Mouse (Mus musculus) C2C12 (cell line): ENCODE results near the gene Olfr1489. TPM values are rescaled to one million over a fixed set of nuclear protein-coding genes. Genes with fewer than 3 reads are reported as not detected.
"Not testable (repeated sequence)": the region's sequence is repeated elsewhere in the genome, so short reads cannot be mapped to it uniquely, and the experiment has no call there.

Source experiments
- H3K27me3 ChIP-seq: one replicate; pipeline ENCODE4 v1.6.1; 2011; ENCODE audit not compliant: control insufficient read depth, insufficient read depth, insufficient read length
- H3K36me3 ChIP-seq: one replicate; pipeline ENCODE4 v1.6.1; 2011; ENCODE audit not compliant: control insufficient read depth, insufficient read depth
- H3K4me3 ChIP-seq: one replicate; pipeline ENCODE4 v1.5.1; 2011; ENCODE audit warnings: mild to moderate bottlenecking, control low read depth; ENCODE audit not compliant: poor library complexity, insufficient read depth, severe bottlenecking
- H3K79me2 ChIP-seq: one replicate; pipeline ENCODE4 v1.6.1; 2011; ENCODE audit not compliant: control insufficient read depth, insufficient read depth
- H3K79me3 ChIP-seq: one replicate; pipeline ENCODE4 v1.6.1; 2011; ENCODE audit warnings: low read depth, control low read depth
- H3ac ChIP-seq: one replicate; pipeline ENCODE3; 2011; ENCODE audit warnings: low read depth; ENCODE audit not compliant: control insufficient read depth, insufficient read length
- CEBPB ChIP-seq: IDR thresholded peaks from one replicate; pipeline ENCODE4 v1.6.1; 2011; ENCODE audit warnings: low read depth, mild to moderate bottlenecking, control low read depth, moderate library complexity
- CTCF ChIP-seq: IDR thresholded peaks from one replicate; pipeline ENCODE4 v1.5.1; 2011; ENCODE audit not compliant: control insufficient read depth, insufficient read depth, insufficient read length
- FOSL1 ChIP-seq: IDR thresholded peaks from one replicate; pipeline ENCODE4 v1.8.0; 2011; ENCODE audit warnings: mild to moderate bottlenecking, low read length; ENCODE audit not compliant: poor library complexity, insufficient read depth, severe bottlenecking
- MAX ChIP-seq: IDR thresholded peaks from one replicate; pipeline ENCODE4 v1.6.1; 2011; ENCODE audit warnings: mild to moderate bottlenecking, control low read depth
- MYOD1 ChIP-seq: IDR thresholded peaks from one replicate; pipeline ENCODE4 v1.6.1; 2011; ENCODE audit warnings: low read depth; ENCODE audit not compliant: control insufficient read depth, insufficient read length
- MYOG ChIP-seq: IDR thresholded peaks from one replicate; pipeline ENCODE4 v1.6.1; 2011; ENCODE audit not compliant: control insufficient read depth, insufficient read length; ENCODE audit errors: extremely low read depth
- USF1 ChIP-seq: IDR thresholded peaks from one replicate; pipeline ENCODE4 v1.6.1; 2011; ENCODE audit warnings: low read depth, mild to moderate bottlenecking, control low read depth, moderate library complexity
- long read RNA-seq, 2 experiments: library from polyadenylated mRNA; unstranded; transcript quantifications; one replicate each; pipeline ENCODE4 v2.0.0; 2019 to 2020
- microRNA-seq: library from miRNA; unstranded; fragments of <30 nt; microRNA quantifications from one replicate; pipeline ENCODE4, GENCODE M21; 2019; ENCODE audit warnings: borderline microRNAs expressed
- polyA plus RNA-seq: library from polyadenylated mRNA; unstranded; fragments of >200 nt; fragmentation: generic; extraction: Trizol; gene quantifications from one replicate; pipeline ENCODE4 v1.2.1, GENCODE M21; 2012; ENCODE audit warnings: missing spikeins

Gene Olfr1489
- not detected for polyA plus RNA-seq
- long read RNA-seq, experiment 1, result 0 reads
- long read RNA-seq, experiment 2, result 0 reads

GRCm38 (mm10) chr19:13631321-13631720, at the start of gene Olfr1489:
Olfr1489 (plus strand) TSS chr19:13631621.
- Histone ChIP-seq H3K79me2 (no peaks in the 10 kb centered on the region), H3K4me3 (no peak within 1 kb of the TSS), H3K36me3 (no peaks in the 10 kb centered on the region), H3K79me3 (no peaks in the 10 kb centered on the region), H3K27me3 (no peaks in the 10 kb centered on the region), H3ac (no peak within 1 kb of the TSS)
- no peak for TF ChIP-seq MYOD1
- no peak for TF ChIP-seq MYOG
- no peak for TF ChIP-seq CTCF
- no peak for TF ChIP-seq FOSL1
- TF ChIP-seq USF1, result no peak
- no peak for TF ChIP-seq MAX
- TF ChIP-seq CEBPB, result no peak

GRCm38 (mm10) chr19:13583211-13583610, 48.2 kb upstream of the Olfr1489 start, which contains the start of gene Olfr1484:
Olfr1484 (plus strand) TSS chr19:13583511.
- no peak for TF ChIP-seq CEBPB
- TF ChIP-seq USF1, result no peak
- no peak for TF ChIP-seq MYOD1
- TF ChIP-seq MAX, result no peak
- no peak for TF ChIP-seq CTCF
- TF ChIP-seq FOSL1, result no peak
- TF ChIP-seq MYOG, result no peak
- no peak within 1 kb of the TSS for H3ac ChIP-seq
- H3K79me2 ChIP-seq, result no peaks in the 10 kb centered on the region
- H3K36me3 ChIP-seq, result no peaks in the 10 kb centered on the region
- no peak within 1 kb of the TSS for H3K4me3 ChIP-seq
- no peaks in the 10 kb centered on the region for H3K79me3 ChIP-seq
- H3K27me3 ChIP-seq, result no peaks in the 10 kb centered on the region

GRCm38 (mm10) chr19:13617075-13617474, 14.3 kb upstream of the Olfr1489 start, which contains the start of gene Olfr1487:
Olfr1487 (plus strand) TSS chr19:13617375.
- H3K79me3 ChIP-seq, H3K4me3 ChIP-seq, H3K79me2 ChIP-seq, H3K27me3 ChIP-seq, H3ac ChIP-seq, H3K36me3 ChIP-seq: not testable (repeated sequence)

- no peak for TF ChIP-seq MYOG
- TF ChIP-seq CEBPB, result no peak
- TF ChIP-seq MAX, result no peak
- no peak for TF ChIP-seq FOSL1
- TF ChIP-seq CTCF, result no peak
- TF ChIP-seq USF1, result no peak
- Histone ChIP-seq H3K79me3 (no peaks in the 10 kb centered on the region), H3K27me3 (no peaks in the 10 kb centered on the region), H3K36me3 (no peaks in the 10 kb centered on the region), H3K79me2 (no peaks in the 10 kb centered on the region), H3K4me3 (no peak within 1 kb of the TSS), H3ac (no peak within 1 kb of the TSS)
Measured at GRCm38 (mm10) chr19:13650791-13651190, 19.4 kb downstream of the Olfr1489 start, which contains the start of gene Olfr1490. Olfr1490 (plus strand) TSS chr19:13651091.

Small RNAs within 50 kb of the gene (microRNA-seq; reads per million reads assigned to microRNA genes)
- gene Gm22323 (not detected), gene Gm23931 (not detected)

Other genes with a start within 250 kb of the Olfr1489 start
- not detected for gene Olfr1469, start 223.8 kb upstream of the Olfr1489 start, polyA plus RNA-seq
- gene Olfr1471, start 188.2 kb upstream of the Olfr1489 start, polyA plus RNA-seq, result not detected
- gene Olfr1472, start 175.5 kb upstream of the Olfr1489 start, polyA plus RNA-seq, result not detected
- gene Olfr1474, start 162.1 kb upstream of the Olfr1489 start, polyA plus RNA-seq, result not detected
- gene Olfr1475, start 151.4 kb upstream of the Olfr1489 start, polyA plus RNA-seq, result not detected
- not detected for gene Olfr1477, start 131.1 kb upstream of the Olfr1489 start, polyA plus RNA-seq
- not detected for gene Olfr1480, start 103.7 kb upstream of the Olfr1489 start, polyA plus RNA-seq
- not detected for gene Olfr1484, start 48.1 kb upstream of the Olfr1489 start, polyA plus RNA-seq
- not detected for gene Olfr1487, start 14.2 kb upstream of the Olfr1489 start, polyA plus RNA-seq
- not detected for gene Olfr1490, start 19.5 kb downstream of the Olfr1489 start, polyA plus RNA-seq
- not detected for gene Olfr1491, start 65.6 kb downstream of the Olfr1489 start, polyA plus RNA-seq
- not detected for gene Olfr1493-ps1, start 91.7 kb downstream of the Olfr1489 start, polyA plus RNA-seq
- gene Olfr1494, start 108.1 kb downstream of the Olfr1489 start, polyA plus RNA-seq, result not detected
- not detected for gene Olfr1495, start 133.0 kb downstream of the Olfr1489 start, polyA plus RNA-seq
- not detected for gene Olfr1496, start 146.3 kb downstream of the Olfr1489 start, polyA plus RNA-seq
- not detected for gene Olfr1497, start 166.6 kb downstream of the Olfr1489 start, polyA plus RNA-seq
- gene Olfr1499, start 187.8 kb downstream of the Olfr1489 start, polyA plus RNA-seq, result not detected
- not detected for gene Olfr1500, start 198.9 kb downstream of the Olfr1489 start, polyA plus RNA-seq
- gene Olfr1501, start 219.1 kb downstream of the Olfr1489 start, polyA plus RNA-seq, result not detected
- not detected for gene Olfr1502, start 230.2 kb downstream of the Olfr1489 start, polyA plus RNA-seq